Mouse (Mus musculus): ENCODE measurements around the gene Ncam1.

Gene Ncam1

GRCm38 (mm10) chr9:49622928-49623676 is 175.6 kb downstream of the Ncam1 start:
- DNase-seq (ENCODE audit: low read depth, low spot score), result no peak

GRCm38 (mm10) chr9:49621691-49622090 is 177.0 kb downstream of the Ncam1 start:
- no peak for DNase-seq (ENCODE audit: low read depth, low spot score)

- DNase-seq (ENCODE audit: low read depth, low spot score), result no peak
These were observed 179.9 kb downstream of the Ncam1 start for GRCm38 (mm10) chr9:49618699-49619392.

GRCm38 (mm10) chr9:49618266-49618665 is 180.5 kb downstream of the Ncam1 start:
- DNase-seq (ENCODE audit: low read depth, low spot score), result no peak

- peak; percentile 66 for DNase-seq (ENCODE audit: low read depth, low spot score)
These were observed 181.5 kb downstream of the Ncam1 start for GRCm38 (mm10) chr9:49617216-49617615.

GRCm38 (mm10) chr9:49612387-49612786 is 186.3 kb downstream of the Ncam1 start:
- no peak for DNase-seq (ENCODE audit: low read depth, low spot score)

GRCm38 (mm10) chr9:49608191-49608590 is 190.5 kb downstream of the Ncam1 start:
- no peak for DNase-seq (ENCODE audit: low read depth, low spot score)

GRCm38 (mm10) chr9:49606717-49607116 is 192.0 kb downstream of the Ncam1 start:
- DNase-seq (ENCODE audit: low read depth, low spot score), result no peak

GRCm38 (mm10) chr9:49606317-49606716 is 192.4 kb downstream of the Ncam1 start:
- peak; percentile 8 for DNase-seq (ENCODE audit: low read depth, low spot score)

- no peak for DNase-seq (ENCODE audit: low read depth, low spot score)
These were observed 192.9 kb downstream of the Ncam1 start for GRCm38 (mm10) chr9:49605791-49606190.

- DNase-seq (ENCODE audit: low read depth, low spot score), result no peak
These were observed 193.4 kb downstream of the Ncam1 start for GRCm38 (mm10) chr9:49605351-49605750.

GRCm38 (mm10) chr9:49601215-49601614 is 197.5 kb downstream of the Ncam1 start:
- no peak for DNase-seq (ENCODE audit: low read depth, low spot score)

GRCm38 (mm10) chr9:49595635-49596348 is 202.9 kb downstream of the Ncam1 start:
- no peak for DNase-seq (ENCODE audit: low read depth, low spot score)

GRCm38 (mm10) chr9:49594876-49595634 is 203.7 kb downstream of the Ncam1 start:
- DNase-seq (ENCODE audit: low read depth, low spot score), result no peak

GRCm38 (mm10) chr9:49593951-49594536 is 204.7 kb downstream of the Ncam1 start:
- no peak for DNase-seq (ENCODE audit: low read depth, low spot score)

GRCm38 (mm10) chr9:49592006-49592405 is 206.7 kb downstream of the Ncam1 start:
- DNase-seq (ENCODE audit: low read depth, low spot score), result no peak

- DNase-seq (ENCODE audit: low read depth, low spot score), result no peak
These were observed 208.5 kb downstream of the Ncam1 start for GRCm38 (mm10) chr9:49590261-49590660.

- DNase-seq (ENCODE audit: low read depth, low spot score), result no peak
These were observed 221.6 kb downstream of the Ncam1 start for GRCm38 (mm10) chr9:49577136-49577535.

GRCm38 (mm10) chr9:49571695-49572510 is 226.8 kb downstream of the Ncam1 start:
- peak; percentile 8 for DNase-seq (ENCODE audit: low read depth, low spot score)
